Mouse (Mus musculus) stomach, embryonic 15.5 days (tissue): ENCODE results near the gene Senp7. TPM values are rescaled to one million over a fixed set of nuclear protein-coding genes. Genes with fewer than 3 reads are reported as not detected.

ENCODE experiments used
- ATAC-seq: fragments of 200-750 bp; cut with Nextera tagmentation; 2 replicates; pipeline ENCODE4 v1.8.0; 2017; ENCODE audit warnings: low read depth, moderate number of reproducible peaks, moderate TSS enrichment; ENCODE audit not compliant: insufficient read depth, low FRiP score
- H3K27ac ChIP-seq: fragments of 300-500 bp; sonication (generic); 2 replicates; pipeline ENCODE4 v1.5.1; 2015; ENCODE audit warnings: mild to moderate bottlenecking, inconsistent platforms
- H3K27me3 ChIP-seq: fragments of 300-500 bp; sonication (generic); replicated peaks from 2 replicates; pipeline ENCODE4 v1.6.1; 2015; ENCODE audit warnings: inconsistent platforms
- H3K36me3 ChIP-seq: fragments of 300-500 bp; sonication (generic); 2 replicates; pipeline ENCODE4 v1.6.1; 2015; ENCODE audit warnings: inconsistent platforms
- H3K4me1 ChIP-seq: fragments of 300-500 bp; sonication (generic); 2 replicates; pipeline ENCODE4 v1.6.1; 2015; ENCODE audit warnings: inconsistent platforms
- H3K4me2 ChIP-seq: fragments of 300-500 bp; sonication (generic); 2 replicates; pipeline ENCODE4 v1.6.1; 2015; ENCODE audit warnings: mild to moderate bottlenecking, inconsistent platforms
- H3K4me3 ChIP-seq: fragments of 300-500 bp; sonication (generic); replicated peaks from 2 replicates; pipeline ENCODE4 v1.5.1; 2015; ENCODE audit warnings: inconsistent platforms
- H3K9ac ChIP-seq: fragments of 300-500 bp; sonication (generic); 2 replicates; pipeline ENCODE4 v1.6.1; 2015; ENCODE audit warnings: inconsistent platforms
- H3K9me3 ChIP-seq: fragments of 300-500 bp; sonication (generic); 2 replicates; pipeline ENCODE4 v1.6.1; 2016; ENCODE audit warnings: inconsistent platforms
- WGBS: fragments of 180-500 bp; shearing (Covaris S2); methylation state at CpG from one replicate; pipeline ENCODE4 v1.1.7; 2015; 5-methylcytosine and 5-hydroxymethylcytosine counted together
- polyA plus RNA-seq: library from polyadenylated mRNA; unstranded; fragments of >200 nt; fragmentation: Nextera tagmentation; extraction: Ambion mirVana; gene quantifications from 2 replicates; pipeline ENCODE4 v1.2.1, GENCODE M21; 2015

Gene Senp7
- polyA plus RNA-seq, 1 experiment from 2014 or later, result 28.5 TPM

- peaks cover 5% of the 10 kb centered on the region; the same call in 1 of the 2 replicates for H3K4me1 ChIP-seq
- under 1% methylated on average over 63 of the region's 63 CpGs for WGBS
- peak within 1 kb of the TSS; percentile 98 for H3K4me3 ChIP-seq
- H3K27ac ChIP-seq, result peak within 1 kb of the TSS; percentile 95
- H3K27me3 ChIP-seq, result no peaks in the 10 kb centered on the region
- H3K9ac ChIP-seq, result peak within 1 kb of the TSS; percentile 93
- peak; percentile 99 for ATAC-seq
- peaks cover 3% of the 10 kb centered on the region for H3K36me3 ChIP-seq
- no peaks in the 10 kb centered on the region for H3K9me3 ChIP-seq
- H3K4me2 ChIP-seq, result peak within 1 kb of the TSS; percentile 58
Observed at GRCm38 (mm10) chr16:56037138-56038010, 10.8 kb upstream of the Senp7 start, which contains the start of gene Trmt10c. TSS of gene Trmt10c (minus strand) at chr16:56037819.

- WGBS, result 28% methylated on average over 8 of the region's 8 CpGs
- Histone ChIP-seq H3K36me3 (peaks cover 3% of the 10 kb centered on the region; the same call in 1 of the 2 replicates), H3K9ac (peak overlapping the region; percentile 27; the same call in 1 of the 2 replicates), H3K27ac (peak overlapping the region; percentile 95), H3K4me2 (peak overlapping the region; percentile 58), H3K27me3 (no peaks in the 10 kb centered on the region), H3K4me1 (peaks cover 5% of the 10 kb centered on the region; the same call in 1 of the 2 replicates), H3K9me3 (no peaks in the 10 kb centered on the region), H3K4me3 (peak overlapping the region; percentile 98)
- 0 out of 2 replicates have a peak, but pooled peaks have one; percentile 6 for ATAC-seq
Observed at GRCm38 (mm10) chr16:56038090-56038489, 10.0 kb upstream of the Senp7 start.

- Histone ChIP-seq H3K4me3 (no peak overlapping the region), H3K27me3 (no peaks in the 10 kb centered on the region), H3K36me3 (no peaks in the 10 kb centered on the region), H3K9me3 (no peaks in the 10 kb centered on the region), H3K4me2 (no peak overlapping the region), H3K9ac (no peak overlapping the region), H3K4me1 (no peaks in the 10 kb centered on the region), H3K27ac (no peak overlapping the region)
- no peak for ATAC-seq
- WGBS, result 77% methylated on average over 3 of the region's 3 CpGs
Observed at GRCm38 (mm10) chr16:56055911-56056310, 7.8 kb downstream of the Senp7 start.

- 64% methylated on average over 7 of the region's 7 CpGs for WGBS
- Histone ChIP-seq H3K4me1 (no peaks in the 10 kb centered on the region), H3K4me3 (no peak overlapping the region), H3K4me2 (no peak overlapping the region), H3K27me3 (no peaks in the 10 kb centered on the region), H3K36me3 (no peaks in the 10 kb centered on the region), H3K9me3 (no peaks in the 10 kb centered on the region), H3K27ac (no peak overlapping the region), H3K9ac (no peak overlapping the region)
- no peak for ATAC-seq
Observed at GRCm38 (mm10) chr16:56056944-56057590, 8.9 kb downstream of the Senp7 start.

- Histone ChIP-seq H3K27ac (no peak overlapping the region), H3K9me3 (no peaks in the 10 kb centered on the region), H3K4me2 (no peak overlapping the region), H3K27me3 (no peaks in the 10 kb centered on the region), H3K4me3 (no peak overlapping the region), H3K36me3 (no peaks in the 10 kb centered on the region), H3K4me1 (no peaks in the 10 kb centered on the region), H3K9ac (no peak overlapping the region)
- WGBS, result 78% methylated on average over 10 of the region's 10 CpGs
- ATAC-seq, result no peak
Observed at GRCm38 (mm10) chr16:56058151-56058550, 10.0 kb downstream of the Senp7 start.

GRCm38 (mm10) chr16:56061995-56062594 lies 14.0 kb downstream of the Senp7 start:
- 78% methylated on average over 7 of the region's 7 CpGs for WGBS
- Histone ChIP-seq H3K4me3 (no peak overlapping the region), H3K36me3 (no peaks in the 10 kb centered on the region), H3K9me3 (no peaks in the 10 kb centered on the region), H3K27ac (no peak overlapping the region), H3K27me3 (no peaks in the 10 kb centered on the region), H3K9ac (no peak overlapping the region), H3K4me1 (peaks cover 2% of the 10 kb centered on the region; the same call in 1 of the 2 replicates), H3K4me2 (no peak overlapping the region)
- no peak for ATAC-seq

GRCm38 (mm10) chr16:56062981-56063380 lies 14.8 kb downstream of the Senp7 start:
- Histone ChIP-seq H3K27ac (no peak overlapping the region), H3K27me3 (no peaks in the 10 kb centered on the region), H3K36me3 (no peaks in the 10 kb centered on the region), H3K4me1 (peaks cover 2% of the 10 kb centered on the region; the same call in 1 of the 2 replicates), H3K9ac (no peak overlapping the region), H3K9me3 (no peaks in the 10 kb centered on the region), H3K4me3 (no peak overlapping the region), H3K4me2 (no peak overlapping the region)
- 53% methylated on average over 11 of the region's 11 CpGs for WGBS
- no peak for ATAC-seq

GRCm38 (mm10) chr16:56064334-56064990 lies 16.3 kb downstream of the Senp7 start:
- H3K4me3 ChIP-seq, result peak overlapping the region; percentile 49
- no peaks in the 10 kb centered on the region for H3K9me3 ChIP-seq
- no peak overlapping the region for H3K9ac ChIP-seq
- ATAC-seq, result peak; percentile 81
- H3K36me3 ChIP-seq, result no peaks in the 10 kb centered on the region
- peak overlapping the region; percentile 67; the same call in 1 of the 2 replicates for H3K27ac ChIP-seq
- H3K4me1 ChIP-seq, result peaks cover 2% of the 10 kb centered on the region; the same call in 1 of the 2 replicates
- no peaks in the 10 kb centered on the region for H3K27me3 ChIP-seq
- H3K4me2 ChIP-seq, result peak overlapping the region; percentile 69
- WGBS, result 3% methylated on average over 20 of the region's 20 CpGs

- no peaks in the 10 kb centered on the region for H3K36me3 ChIP-seq
- WGBS, result 52% methylated on average over 8 of the region's 8 CpGs
- no peaks in the 10 kb centered on the region for H3K27me3 ChIP-seq
- no peak overlapping the region for H3K4me2 ChIP-seq
- peaks cover 2% of the 10 kb centered on the region; the same call in 1 of the 2 replicates for H3K4me1 ChIP-seq
- H3K9me3 ChIP-seq, result no peaks in the 10 kb centered on the region
- no peak for ATAC-seq
- no peak overlapping the region for H3K27ac ChIP-seq
- H3K4me3 ChIP-seq, result no peak overlapping the region
- no peak overlapping the region for H3K9ac ChIP-seq
Observed at GRCm38 (mm10) chr16:56066113-56066512, 18.0 kb downstream of the Senp7 start.

GRCm38 (mm10) chr16:56068523-56069070 lies 20.5 kb downstream of the Senp7 start:
- no peak for ATAC-seq
- H3K27me3 ChIP-seq, result no peaks in the 10 kb centered on the region
- no peak overlapping the region for H3K9ac ChIP-seq
- H3K27ac ChIP-seq, result no peak overlapping the region
- H3K4me2 ChIP-seq, result no peak overlapping the region
- WGBS, result 90% methylated on average over 6 of the region's 6 CpGs
- H3K36me3 ChIP-seq, result no peaks in the 10 kb centered on the region
- H3K4me3 ChIP-seq, result no peak overlapping the region
- H3K4me1 ChIP-seq, result peaks cover 2% of the 10 kb centered on the region; the same call in 1 of the 2 replicates
- H3K9me3 ChIP-seq, result no peaks in the 10 kb centered on the region
